Mouse (Mus musculus): Measurements from ENCODE around the gene Pak1.

DNA sequence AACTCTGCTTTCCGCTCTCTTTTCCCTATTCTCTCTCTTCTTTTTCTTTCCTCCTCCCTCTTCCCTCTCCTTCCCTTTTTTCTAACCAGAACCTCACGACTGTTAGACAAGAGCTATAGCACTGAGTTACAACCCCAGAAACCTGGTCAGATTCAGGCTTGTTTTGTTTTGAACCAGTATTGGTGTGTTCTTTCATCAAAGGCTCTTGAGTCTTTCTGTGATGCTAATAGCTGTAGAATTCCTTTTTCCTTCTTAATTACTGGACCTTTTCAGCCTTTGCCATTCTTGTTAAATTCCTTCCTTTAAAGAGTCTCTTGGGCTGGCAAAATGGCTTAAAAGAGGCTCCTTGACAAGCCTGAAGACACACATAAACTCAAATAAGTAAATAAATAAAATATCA is 14.8 kb downstream of the Pak1 start:
- TF ChIP-seq CTCF (IDR thresholded peaks at IDR 0.05; ENCODE audit: extremely low read depth, insufficient read length, insufficient replicate concordance, low read depth, low read length) (no peak), POLR2A (IDR thresholded peaks at IDR 0.05; ENCODE audit: low read depth, low read length) (no peak)
